Mouse (Mus musculus): Measurements from ENCODE around the gene Tbc1d19. TPM values are rescaled to one million over a fixed set of nuclear protein-coding genes. Genes with fewer than 3 reads are reported as not detected.

The Tbc1d19 gene
- polyA plus RNA-seq, 1 experiment from 2014 or later = 78.1 TPM

DNA sequence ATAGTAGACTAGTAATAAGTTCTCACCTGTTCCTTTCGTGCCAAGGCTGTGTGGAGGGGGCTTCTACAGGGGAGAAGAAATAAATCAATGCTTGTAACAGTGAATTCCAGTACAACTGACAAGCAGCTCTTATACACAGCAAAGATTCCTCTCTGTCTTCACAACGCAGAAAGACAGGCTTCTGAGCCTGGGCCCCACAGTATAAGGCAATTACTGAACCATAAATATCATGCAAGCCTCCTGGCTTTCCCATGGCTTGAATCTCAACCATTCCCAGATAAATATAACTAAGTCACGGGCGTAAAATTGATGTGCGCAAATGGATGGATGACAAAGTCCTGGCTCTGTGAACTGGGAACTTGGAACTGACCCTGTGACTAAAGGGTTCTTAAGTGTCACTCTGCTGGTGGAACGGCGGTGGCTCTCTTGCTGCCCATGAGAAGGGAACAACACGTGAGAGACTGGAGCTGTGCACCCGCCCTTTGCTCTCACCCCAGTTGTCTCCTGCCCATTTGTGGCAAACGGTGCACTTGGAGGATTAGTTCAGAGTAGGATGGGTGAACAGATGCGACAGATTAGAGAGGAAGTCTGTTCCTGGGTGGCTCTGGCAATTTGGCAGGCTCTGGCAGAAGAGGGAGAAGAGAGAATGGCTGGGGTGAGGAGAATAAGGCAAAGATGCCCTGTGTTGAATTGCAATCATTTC, 132.1 kb downstream of the Tbc1d19 start:
- Histone ChIP-seq H3K27ac (ENCODE audit: low read depth, low read length) (no peak overlapping the region), H3K4me2 (ENCODE audit: low read depth, low read length) (no peak overlapping the region), H3K9me3 (ENCODE audit: control insufficient read depth, low read length) (no peaks in the 10 kb centered on the region), H3K27me3 (ENCODE audit: control insufficient read depth, insufficient read depth, low read length) (no peaks in the 10 kb centered on the region), H3K4me3 (ENCODE audit: low read depth, low read length) (no peak overlapping the region), H3K36me3 (ENCODE audit: control insufficient read depth, insufficient read depth, low read length) (no peaks in the 10 kb centered on the region), H3K4me1 (ENCODE audit: control insufficient read depth, insufficient read depth, low read length) (no peaks in the 10 kb centered on the region), H3K9ac (replicated peaks; ENCODE audit: low read depth, low read length) (no peak overlapping the region)
- WGBS = 47% methylated on average over 11 of the region's 11 CpGs
- no peak for ATAC-seq (ENCODE audit: low read depth)

DNA sequence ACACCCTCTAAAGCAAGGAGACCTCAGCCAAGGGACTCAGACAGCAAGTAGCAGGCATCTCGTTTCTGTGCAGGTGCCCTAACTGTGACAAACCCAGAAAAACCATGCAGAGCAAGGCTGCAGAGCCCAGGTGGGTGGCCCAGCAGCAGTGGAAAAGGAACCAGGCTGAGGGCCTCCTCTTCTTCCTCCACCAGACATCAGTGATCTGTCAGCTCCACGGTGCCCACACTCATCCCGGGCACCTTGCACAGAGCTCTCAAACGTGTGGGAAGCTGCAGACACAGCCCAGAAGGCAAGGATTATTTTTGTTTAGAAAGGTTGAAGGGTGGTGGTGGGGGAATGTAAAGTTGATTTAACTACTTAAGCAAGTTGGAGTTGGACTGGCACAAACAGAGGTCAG, 132.9 kb downstream of the Tbc1d19 start:
- ATAC-seq (ENCODE audit: low read depth) = no peak
- Histone ChIP-seq H3K27me3 (ENCODE audit: control insufficient read depth, insufficient read depth, low read length) (no peaks in the 10 kb centered on the region), H3K9me3 (ENCODE audit: control insufficient read depth, low read length) (no peaks in the 10 kb centered on the region), H3K27ac (ENCODE audit: low read depth, low read length) (no peak overlapping the region), H3K36me3 (ENCODE audit: control insufficient read depth, insufficient read depth, low read length) (no peaks in the 10 kb centered on the region), H3K4me1 (ENCODE audit: control insufficient read depth, insufficient read depth, low read length) (no peaks in the 10 kb centered on the region), H3K4me3 (ENCODE audit: low read depth, low read length) (no peak overlapping the region), H3K4me2 (ENCODE audit: low read depth, low read length) (no peak overlapping the region), H3K9ac (replicated peaks; ENCODE audit: low read depth, low read length) (no peak overlapping the region)
- 87% methylated on average over 4 of the region's 4 CpGs for WGBS

DNA sequence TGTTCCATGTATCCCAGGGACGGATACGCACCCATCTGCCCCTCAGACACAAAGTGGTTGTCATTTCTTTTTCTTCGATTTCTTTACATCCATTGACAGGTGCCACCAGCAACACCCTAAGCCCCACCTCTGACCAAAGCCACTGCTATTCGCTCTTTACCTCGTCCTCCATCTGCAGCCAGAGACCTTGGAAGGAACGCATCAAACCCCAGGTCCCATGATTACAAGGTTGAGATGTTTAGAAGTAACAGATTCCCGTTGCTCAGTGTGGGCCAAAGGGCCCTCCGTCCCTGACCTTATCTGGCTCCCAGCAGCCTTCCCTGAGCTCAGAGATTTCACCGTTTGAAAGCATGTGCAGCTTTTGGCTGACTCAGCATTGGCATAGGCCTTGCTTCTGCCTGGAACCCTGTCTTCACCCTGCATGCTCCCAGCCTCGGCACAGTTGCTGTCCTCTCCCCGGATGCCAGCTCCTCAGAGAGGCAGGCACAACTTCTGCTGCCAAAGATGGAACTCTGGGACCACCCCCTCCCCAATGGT, 134.0 kb downstream of the Tbc1d19 start:
- ATAC-seq (ENCODE audit: low read depth) = no peak
- Histone ChIP-seq H3K9me3 (ENCODE audit: control insufficient read depth, low read length) (no peaks in the 10 kb centered on the region), H3K36me3 (ENCODE audit: control insufficient read depth, insufficient read depth, low read length) (no peaks in the 10 kb centered on the region), H3K27me3 (ENCODE audit: control insufficient read depth, insufficient read depth, low read length) (no peaks in the 10 kb centered on the region), H3K4me1 (ENCODE audit: control insufficient read depth, insufficient read depth, low read length) (no peaks in the 10 kb centered on the region), H3K4me3 (ENCODE audit: low read depth, low read length) (no peak overlapping the region), H3K27ac (ENCODE audit: low read depth, low read length) (no peak overlapping the region), H3K9ac (replicated peaks; ENCODE audit: low read depth, low read length) (no peak overlapping the region), H3K4me2 (ENCODE audit: low read depth, low read length) (no peak overlapping the region)
- WGBS = 85% methylated on average over 11 of the region's 11 CpGs

DNA sequence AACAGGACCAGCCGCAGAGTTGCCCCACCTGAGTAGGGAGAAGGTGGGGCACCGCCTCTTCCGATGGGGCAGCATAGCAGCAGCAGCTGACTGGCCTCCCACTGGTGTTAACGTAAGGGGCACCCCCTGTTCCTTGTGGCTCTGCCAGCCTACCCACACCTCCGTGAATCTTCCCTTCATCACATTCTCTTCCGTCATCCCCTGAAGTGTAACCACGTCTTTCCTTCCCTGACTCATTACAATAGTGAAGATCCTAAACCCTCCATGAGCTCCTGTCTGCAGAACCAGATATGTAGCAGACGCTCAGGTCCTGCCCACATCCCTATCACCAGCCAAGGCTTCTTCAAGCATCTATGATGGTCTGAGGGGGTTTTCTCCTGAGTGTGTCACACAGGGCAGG, 137.3 kb downstream of the Tbc1d19 start:
- H3K4me2 ChIP-seq (ENCODE audit: low read depth, low read length) = no peak overlapping the region
- no peaks in the 10 kb centered on the region for H3K27me3 ChIP-seq (ENCODE audit: control insufficient read depth, insufficient read depth, low read length)
- no peak for ATAC-seq (ENCODE audit: low read depth)
- H3K4me1 ChIP-seq (ENCODE audit: control insufficient read depth, insufficient read depth, low read length) = no peaks in the 10 kb centered on the region
- no peak overlapping the region for H3K4me3 ChIP-seq (ENCODE audit: low read depth, low read length)
- 95% methylated on average over 8 of the region's 8 CpGs for WGBS
- no peaks in the 10 kb centered on the region for H3K9me3 ChIP-seq (ENCODE audit: control insufficient read depth, low read length)
- H3K9ac ChIP-seq (replicated peaks; ENCODE audit: low read depth, low read length) = no peak overlapping the region
- no peak overlapping the region for H3K27ac ChIP-seq (ENCODE audit: low read depth, low read length)
- H3K36me3 ChIP-seq (ENCODE audit: control insufficient read depth, insufficient read depth, low read length) = no peaks in the 10 kb centered on the region

DNA sequence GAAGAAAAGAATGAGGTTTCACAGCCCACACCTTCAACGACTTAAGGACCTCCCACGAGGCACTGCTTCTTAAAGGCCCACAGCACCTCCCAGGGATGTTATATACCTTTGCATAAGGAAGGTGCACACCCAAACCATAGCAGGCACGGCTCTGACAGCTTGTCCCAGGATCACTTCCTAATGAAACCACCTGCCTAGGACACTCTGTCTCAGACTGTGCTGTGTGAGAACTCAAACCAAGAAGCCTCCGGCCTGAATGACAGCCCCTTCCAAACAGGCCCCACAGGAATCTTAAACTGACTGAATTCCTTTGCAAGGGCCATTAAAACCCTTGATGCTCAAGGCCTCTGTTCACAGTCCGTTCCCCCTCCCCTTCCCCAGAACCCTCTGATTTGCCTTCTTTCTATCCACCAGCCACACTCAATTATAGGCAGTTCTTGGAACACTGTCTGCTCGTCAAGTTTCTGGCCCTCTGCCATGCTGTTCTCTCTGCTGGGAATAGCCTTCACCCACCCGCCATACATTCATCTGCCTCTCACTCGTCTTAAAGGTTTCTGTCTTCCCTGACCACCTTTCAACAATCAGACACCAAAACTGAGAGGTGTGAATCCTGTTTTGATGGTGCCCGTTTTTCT, 138.3 kb downstream of the Tbc1d19 start:
- peak; percentile 66; the same call in 1 of the 2 replicates for ATAC-seq (ENCODE audit: low read depth)
- no peaks in the 10 kb centered on the region for H3K36me3 ChIP-seq (ENCODE audit: control insufficient read depth, insufficient read depth, low read length)
- H3K4me2 ChIP-seq (ENCODE audit: low read depth, low read length) = no peak overlapping the region
- no peak overlapping the region for H3K27ac ChIP-seq (ENCODE audit: low read depth, low read length)
- no peaks in the 10 kb centered on the region for H3K4me1 ChIP-seq (ENCODE audit: control insufficient read depth, insufficient read depth, low read length)
- H3K27me3 ChIP-seq (ENCODE audit: control insufficient read depth, insufficient read depth, low read length) = no peaks in the 10 kb centered on the region
- H3K9ac ChIP-seq (replicated peaks; ENCODE audit: low read depth, low read length) = no peak overlapping the region
- no peaks in the 10 kb centered on the region for H3K9me3 ChIP-seq (ENCODE audit: control insufficient read depth, low read length)
- 34% methylated on average over 9 of the region's 9 CpGs for WGBS
- no peak overlapping the region for H3K4me3 ChIP-seq (ENCODE audit: low read depth, low read length)

DNA sequence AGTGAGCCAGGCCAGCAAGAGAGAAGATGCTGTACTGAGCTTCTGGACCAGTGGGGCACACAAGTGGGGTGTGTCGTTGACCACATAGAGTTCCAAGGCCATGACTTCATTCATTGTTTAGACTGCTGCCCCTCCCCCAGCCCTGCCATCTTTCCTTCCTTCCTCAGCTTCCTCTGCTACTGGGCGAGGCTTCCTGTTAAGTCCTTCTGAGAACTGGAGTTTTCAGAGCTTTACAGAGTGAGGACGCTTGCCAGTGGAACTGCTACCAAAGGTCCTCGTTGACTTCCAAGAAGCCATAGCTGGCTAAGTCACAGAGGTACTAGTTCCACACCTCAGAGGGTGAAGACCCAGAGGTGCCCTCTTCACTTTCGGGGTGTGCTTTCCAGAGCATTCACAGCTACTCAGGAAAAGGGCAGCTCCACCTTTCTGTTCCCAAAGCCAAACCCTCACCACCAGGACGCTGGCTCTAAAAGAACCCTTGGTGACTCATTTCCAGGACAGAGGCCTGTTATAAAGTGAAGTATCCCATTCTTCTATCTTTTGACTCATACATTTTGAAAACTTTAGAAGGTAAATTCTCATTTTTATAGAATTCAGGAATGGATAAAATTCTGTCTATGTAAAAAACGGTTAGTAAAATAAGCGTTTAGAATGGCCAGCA, 139.3 kb downstream of the Tbc1d19 start:
- WGBS = 89% methylated on average over 8 of the region's 8 CpGs
- Histone ChIP-seq H3K27me3 (ENCODE audit: control insufficient read depth, insufficient read depth, low read length) (no peaks in the 10 kb centered on the region), H3K27ac (ENCODE audit: low read depth, low read length) (no peak overlapping the region), H3K4me1 (ENCODE audit: control insufficient read depth, insufficient read depth, low read length) (no peaks in the 10 kb centered on the region), H3K9ac (replicated peaks; ENCODE audit: low read depth, low read length) (no peak overlapping the region), H3K4me2 (ENCODE audit: low read depth, low read length) (no peak overlapping the region), H3K4me3 (ENCODE audit: low read depth, low read length) (no peak overlapping the region), H3K36me3 (ENCODE audit: control insufficient read depth, insufficient read depth, low read length) (no peaks in the 10 kb centered on the region), H3K9me3 (ENCODE audit: control insufficient read depth, low read length) (no peaks in the 10 kb centered on the region)
- no peak for ATAC-seq (ENCODE audit: low read depth)

DNA sequence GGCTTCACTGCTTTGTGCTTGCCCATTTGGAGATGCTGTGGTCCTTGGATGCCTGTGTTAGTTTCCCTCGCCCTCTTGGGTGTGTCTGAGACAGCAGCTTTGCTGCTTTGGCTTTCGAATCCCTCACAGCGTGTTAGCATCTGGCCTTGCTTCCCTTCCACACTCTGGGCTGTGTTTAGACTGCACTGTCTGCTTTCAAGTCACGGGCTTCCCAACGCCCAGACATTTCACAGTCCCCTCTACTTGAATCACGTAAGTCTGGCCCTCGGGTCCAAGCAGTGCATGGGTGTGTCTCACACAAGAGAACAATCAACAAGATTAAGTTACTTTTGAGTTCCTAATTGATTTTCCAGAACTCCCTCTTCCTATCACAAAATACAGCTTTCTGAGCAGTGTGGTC, 140.8 kb downstream of the Tbc1d19 start:
- 72% methylated on average over 7 of the region's 7 CpGs for WGBS
- no peak for ATAC-seq (ENCODE audit: low read depth)

DNA sequence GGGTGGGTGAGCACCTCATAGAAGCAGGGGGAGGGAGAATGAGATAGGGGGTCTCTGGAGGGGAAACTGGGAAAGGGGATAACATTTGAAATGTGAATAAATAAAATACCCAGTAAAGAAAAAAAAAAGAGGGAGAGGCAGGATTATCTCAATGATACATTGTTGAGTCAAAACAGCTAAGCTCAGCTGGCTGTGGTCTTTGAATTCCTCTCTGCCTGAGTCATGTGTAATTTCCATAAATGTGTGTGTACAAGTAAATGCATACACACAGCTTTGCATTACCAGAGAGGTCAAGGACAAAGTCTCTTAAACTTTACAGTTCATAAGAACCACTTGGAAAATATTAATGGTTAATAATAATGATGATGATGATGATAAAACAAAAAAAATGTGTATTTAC, 143.8 kb downstream of the Tbc1d19 start:
- no peak for ATAC-seq (ENCODE audit: low read depth)
- H3K36me3 ChIP-seq (ENCODE audit: control insufficient read depth, insufficient read depth, low read length) = no peaks in the 10 kb centered on the region
- H3K4me2 ChIP-seq (ENCODE audit: low read depth, low read length) = no peak overlapping the region
- H3K4me3 ChIP-seq (ENCODE audit: low read depth, low read length) = no peak overlapping the region
- H3K9ac ChIP-seq (replicated peaks; ENCODE audit: low read depth, low read length) = no peak overlapping the region
- H3K9me3 ChIP-seq (ENCODE audit: control insufficient read depth, low read length) = no peaks in the 10 kb centered on the region
- no peaks in the 10 kb centered on the region for H3K27me3 ChIP-seq (ENCODE audit: control insufficient read depth, insufficient read depth, low read length)
- no peak overlapping the region for H3K27ac ChIP-seq (ENCODE audit: low read depth, low read length)
- H3K4me1 ChIP-seq (ENCODE audit: control insufficient read depth, insufficient read depth, low read length) = no peaks in the 10 kb centered on the region

More for the DNA sequence above, 140.8 kb downstream of the Tbc1d19 start:
- H3K9ac ChIP-seq (replicated peaks; ENCODE audit: low read depth, low read length) = no peak overlapping the region
- H3K36me3 ChIP-seq (ENCODE audit: control insufficient read depth, insufficient read depth, low read length) = no peaks in the 10 kb centered on the region
- H3K27me3 ChIP-seq (ENCODE audit: control insufficient read depth, insufficient read depth, low read length) = no peaks in the 10 kb centered on the region
- H3K4me2 ChIP-seq (ENCODE audit: low read depth, low read length) = no peak overlapping the region
- H3K27ac ChIP-seq (ENCODE audit: low read depth, low read length) = no peak overlapping the region
- no peak overlapping the region for H3K4me3 ChIP-seq (ENCODE audit: low read depth, low read length)
- H3K4me1 ChIP-seq (ENCODE audit: control insufficient read depth, insufficient read depth, low read length) = no peaks in the 10 kb centered on the region
- H3K9me3 ChIP-seq (ENCODE audit: control insufficient read depth, low read length) = no peaks in the 10 kb centered on the region
